Mouse (Mus musculus): ENCODE measurements at regions not wholly inside any gene's neighbourhood (a gene's known extent, or its start where the extent isn't known, plus 50 kb on each side); places are given as distances from the start of the nearest gene placed in this dataset.

DNA sequence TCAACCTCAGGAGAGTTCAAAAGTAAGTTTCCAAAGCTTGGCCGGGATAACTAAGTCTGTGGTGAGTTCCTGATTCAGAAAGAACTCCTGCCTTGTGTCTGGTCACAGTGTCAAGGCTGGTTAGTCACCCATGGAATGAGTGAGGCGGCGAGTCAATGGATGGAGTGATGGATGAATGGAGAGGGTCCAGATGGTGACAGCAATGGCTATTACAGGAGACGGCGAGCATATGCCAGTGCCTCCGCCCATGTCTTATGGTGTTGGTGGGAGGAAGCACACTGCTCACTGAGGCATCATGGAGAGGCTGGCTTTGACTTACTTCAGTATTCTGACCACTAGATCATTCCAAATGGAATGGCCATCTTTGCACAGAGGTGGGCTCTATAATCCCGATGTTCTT, 154.8 kb upstream of the Gm4791 start:
- no peaks in the 10 kb centered on the region for H3K4me1 ChIP-seq (replicated peaks; ENCODE audit: low read depth, low read length)
- no peaks in the 10 kb centered on the region for H3K9me3 ChIP-seq (ENCODE audit: low read length)
- TF ChIP-seq CTCF (conservative IDR thresholded peaks at IDR 0.05; ENCODE audit: low read length) (no peak), POU5F1 (IDR thresholded peaks at IDR 0.05; ENCODE audit: borderline replicate concordance, low read length) (no peak), NANOG (IDR thresholded peaks at IDR 0.05; ENCODE audit: borderline replicate concordance, low read length) (no peak)
- H3K4me3 ChIP-seq (replicated peaks; ENCODE audit: low read length) = no peak overlapping the region
- peaks cover 7% of the 10 kb centered on the region; the same call in 1 of the 2 replicates for H3K27me3 ChIP-seq (ENCODE audit: insufficient read depth, low read length)
- H3K36me3 ChIP-seq (ENCODE audit: insufficient read depth, low read length) = no peaks in the 10 kb centered on the region

DNA sequence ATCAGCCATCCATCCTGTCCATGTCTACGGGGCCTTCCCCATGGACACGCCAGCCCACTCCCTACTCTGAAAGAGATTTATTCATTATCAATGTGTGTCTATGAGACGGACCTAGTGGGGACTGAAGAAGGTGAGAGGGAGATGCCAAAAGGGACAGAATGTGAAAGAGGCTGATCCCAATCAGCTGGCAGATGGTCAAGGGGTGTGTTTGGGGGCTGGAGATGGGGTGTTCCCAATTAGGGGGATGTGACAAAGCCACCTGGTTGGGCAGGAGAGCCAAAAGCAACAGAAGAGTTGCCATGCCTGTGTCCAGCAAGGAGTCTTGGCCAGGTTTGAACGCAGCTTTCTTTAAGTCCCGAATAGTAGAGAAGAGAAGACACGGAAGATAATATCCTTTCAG, 157.0 kb upstream of the Gm4791 start:
- TF ChIP-seq POU5F1 (IDR thresholded peaks at IDR 0.05; ENCODE audit: borderline replicate concordance, low read length) (no peak), CTCF (conservative IDR thresholded peaks at IDR 0.05; ENCODE audit: low read length) (no peak), NANOG (IDR thresholded peaks at IDR 0.05; ENCODE audit: borderline replicate concordance, low read length) (no peak)
- Histone ChIP-seq H3K4me3 (replicated peaks; ENCODE audit: low read length) (no peak overlapping the region), H3K4me1 (replicated peaks; ENCODE audit: low read depth, low read length) (no peaks in the 10 kb centered on the region), H3K27me3 (ENCODE audit: insufficient read depth, low read length) (peaks cover 7% of the 10 kb centered on the region; the same call in 1 of the 2 replicates), H3K36me3 (ENCODE audit: insufficient read depth, low read length) (no peaks in the 10 kb centered on the region), H3K9me3 (ENCODE audit: low read length) (no peaks in the 10 kb centered on the region)

GRCm38 (mm10) chr9:46835261-46835660, 163.3 kb upstream of the Gm4791 start:
- Histone ChIP-seq H3K4me1 (replicated peaks; ENCODE audit: low read depth, low read length) (peaks cover 28% of the 10 kb centered on the region), H3K9me3 (ENCODE audit: low read length) (no peaks in the 10 kb centered on the region), H3K27me3 (ENCODE audit: insufficient read depth, low read length) (no peaks in the 10 kb centered on the region), H3K4me3 (replicated peaks; ENCODE audit: low read length) (no peak overlapping the region), H3K36me3 (ENCODE audit: insufficient read depth, low read length) (no peaks in the 10 kb centered on the region)
- TF ChIP-seq POU5F1 (IDR thresholded peaks at IDR 0.05; ENCODE audit: borderline replicate concordance, low read length) (no peak), NANOG (IDR thresholded peaks at IDR 0.05; ENCODE audit: borderline replicate concordance, low read length) (no peak), CTCF (conservative IDR thresholded peaks at IDR 0.05; ENCODE audit: low read length) (no peak)

DNA sequence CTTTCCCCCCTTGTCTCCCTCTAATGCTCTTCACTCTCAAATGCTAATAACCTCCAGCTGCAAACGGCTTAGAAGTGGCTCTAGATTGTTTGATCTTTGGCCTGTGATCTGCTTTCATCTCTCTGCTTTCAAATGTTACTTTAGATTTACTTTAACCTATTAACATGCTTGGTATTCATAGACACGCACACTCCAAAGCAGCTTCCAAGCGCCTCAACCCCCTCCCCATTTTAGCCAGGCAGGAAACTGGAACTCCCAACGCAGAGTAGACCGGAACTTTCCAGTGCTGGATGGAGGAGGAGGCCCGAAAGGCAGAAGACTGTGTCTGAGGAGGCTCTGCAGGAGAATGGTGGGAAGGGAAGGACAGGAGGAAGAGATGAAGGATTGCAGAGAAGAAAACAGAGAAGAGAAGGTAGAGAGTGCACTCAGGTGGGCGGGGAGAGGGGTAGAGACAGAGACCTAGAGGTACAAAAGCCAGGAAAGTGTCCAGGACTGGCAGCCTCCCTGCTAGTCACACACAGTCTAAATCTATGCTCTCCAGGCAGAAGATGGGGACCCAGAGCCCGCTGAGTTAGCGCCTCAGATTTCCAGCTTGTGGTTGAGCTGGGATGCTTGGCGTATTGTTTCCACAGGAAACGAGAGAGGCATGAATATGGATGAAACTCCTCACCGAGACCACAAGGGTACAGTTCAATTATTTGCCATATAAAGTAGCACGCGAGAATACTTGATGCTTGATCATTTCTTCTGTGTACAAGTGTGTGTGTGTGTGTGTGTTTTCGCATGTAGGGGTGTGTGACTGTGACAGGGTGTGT, 167.6 kb upstream of the Gm4791 start:
- no peak for TF ChIP-seq NANOG (IDR thresholded peaks at IDR 0.05; ENCODE audit: borderline replicate concordance, low read length)
- no peak for TF ChIP-seq POU5F1 (IDR thresholded peaks at IDR 0.05; ENCODE audit: borderline replicate concordance, low read length)
- TF ChIP-seq CTCF (conservative IDR thresholded peaks at IDR 0.05; ENCODE audit: low read length) = no peak
- Histone ChIP-seq H3K9me3 (ENCODE audit: low read length) (peaks cover 7% of the 10 kb centered on the region; the same call in 1 of the 2 replicates), H3K4me1 (replicated peaks; ENCODE audit: low read depth, low read length) (peaks cover 28% of the 10 kb centered on the region), H3K27me3 (ENCODE audit: insufficient read depth, low read length) (no peaks in the 10 kb centered on the region), H3K36me3 (ENCODE audit: insufficient read depth, low read length) (no peaks in the 10 kb centered on the region), H3K4me3 (replicated peaks; ENCODE audit: low read length) (no peak overlapping the region)

DNA sequence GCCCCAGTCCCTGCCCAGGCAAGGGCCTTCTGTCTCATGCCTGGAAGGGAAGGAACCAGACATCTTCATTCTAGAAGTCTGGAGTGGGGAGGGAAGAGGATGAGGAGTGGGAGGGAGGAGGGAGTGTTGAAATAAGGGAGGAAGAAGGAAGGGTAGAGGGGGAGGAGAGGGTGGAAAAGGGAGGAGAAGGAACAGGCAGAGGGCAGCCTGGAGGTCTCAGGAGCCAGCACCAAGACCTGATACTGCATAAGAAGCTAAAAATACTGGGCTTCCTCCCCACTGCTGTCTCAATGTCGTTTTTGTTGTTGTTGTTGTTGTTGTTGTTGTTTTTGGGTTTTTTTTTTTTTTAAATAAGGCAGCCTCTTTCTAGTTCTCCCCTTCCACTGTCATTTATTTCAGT, 168.2 kb upstream of the Gm4791 start:
- Histone ChIP-seq H3K9me3 (ENCODE audit: low read length) (peaks cover 7% of the 10 kb centered on the region; the same call in 1 of the 2 replicates), H3K4me3 (replicated peaks; ENCODE audit: low read length) (no peak overlapping the region), H3K27me3 (ENCODE audit: insufficient read depth, low read length) (no peaks in the 10 kb centered on the region; the same call in 1 of the 2 replicates), H3K4me1 (replicated peaks; ENCODE audit: low read depth, low read length) (peaks cover 24% of the 10 kb centered on the region), H3K36me3 (ENCODE audit: insufficient read depth, low read length) (no peaks in the 10 kb centered on the region)
- no peak for TF ChIP-seq CTCF (conservative IDR thresholded peaks at IDR 0.05; ENCODE audit: low read length)
- no peak for TF ChIP-seq NANOG (IDR thresholded peaks at IDR 0.05; ENCODE audit: borderline replicate concordance, low read length)

GRCm38 (mm10) chr9:46824703-46825102, 173.8 kb upstream of the Gm4791 start:
- TF ChIP-seq POU5F1 (IDR thresholded peaks at IDR 0.05; ENCODE audit: borderline replicate concordance, low read length) = no peak
- no peak for TF ChIP-seq NANOG (IDR thresholded peaks at IDR 0.05; ENCODE audit: borderline replicate concordance, low read length)
- TF ChIP-seq CTCF (conservative IDR thresholded peaks at IDR 0.05; ENCODE audit: low read length) = no peak
- H3K27me3 ChIP-seq (ENCODE audit: insufficient read depth, low read length) = peaks cover 2% of the 10 kb centered on the region; the same call in 1 of the 2 replicates

GRCm38 (mm10) chr9:46819808-46820207, 178.7 kb upstream of the Gm4791 start:
- peak overlapping the region; percentile 41 for H3K4me3 ChIP-seq (replicated peaks; ENCODE audit: low read length)
- peaks cover 2% of the 10 kb centered on the region; the same call in 1 of the 2 replicates for H3K27me3 ChIP-seq (ENCODE audit: insufficient read depth, low read length)
- peaks cover 17% of the 10 kb centered on the region for H3K4me1 ChIP-seq (replicated peaks; ENCODE audit: low read depth, low read length)
- no peaks in the 10 kb centered on the region for H3K9me3 ChIP-seq (ENCODE audit: low read length)
- TF ChIP-seq POU5F1 (IDR thresholded peaks at IDR 0.05; ENCODE audit: borderline replicate concordance, low read length) = no peak
- TF ChIP-seq CTCF (conservative IDR thresholded peaks at IDR 0.05; ENCODE audit: low read length) = no peak
- TF ChIP-seq NANOG (IDR thresholded peaks at IDR 0.05; ENCODE audit: borderline replicate concordance, low read length) = no peak
- H3K36me3 ChIP-seq (ENCODE audit: insufficient read depth, low read length) = no peaks in the 10 kb centered on the region

More at GRCm38 (mm10) chr9:46824703-46825102, 173.8 kb upstream of the Gm4791 start:
- Histone ChIP-seq H3K36me3 (ENCODE audit: insufficient read depth, low read length) (no peaks in the 10 kb centered on the region), H3K9me3 (ENCODE audit: low read length) (peaks cover 6% of the 10 kb centered on the region; the same call in 1 of the 2 replicates), H3K4me3 (replicated peaks; ENCODE audit: low read length) (no peak overlapping the region), H3K4me1 (replicated peaks; ENCODE audit: low read depth, low read length) (peaks cover 5% of the 10 kb centered on the region; the same call in 1 of the 2 replicates)

DNA sequence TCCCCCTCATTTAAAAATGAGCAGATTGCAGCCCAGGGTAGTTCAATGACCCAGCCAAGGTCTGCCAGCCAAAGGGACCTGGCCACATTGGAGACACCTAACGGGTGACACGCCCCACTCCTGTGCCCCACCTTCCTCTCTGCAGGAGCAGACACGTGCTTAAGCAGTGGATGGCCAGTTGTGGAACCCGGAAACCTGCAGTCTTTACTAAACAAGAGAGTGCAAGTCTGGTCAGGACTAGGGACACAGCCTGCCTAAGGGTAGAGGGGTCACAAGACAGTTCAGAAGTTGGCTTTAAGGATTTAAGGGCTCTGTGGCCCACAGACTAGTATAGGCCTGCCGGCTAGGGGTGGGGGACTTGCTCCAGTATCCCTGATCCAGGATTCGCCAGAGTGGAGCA, 179.2 kb upstream of the Gm4791 start:
- Histone ChIP-seq H3K27me3 (ENCODE audit: insufficient read depth, low read length) (peaks cover 6% of the 10 kb centered on the region), H3K9me3 (ENCODE audit: low read length) (no peaks in the 10 kb centered on the region), H3K4me1 (replicated peaks; ENCODE audit: low read depth, low read length) (peaks cover 21% of the 10 kb centered on the region), H3K4me3 (replicated peaks; ENCODE audit: low read length) (peak overlapping the region; percentile 41), H3K36me3 (ENCODE audit: insufficient read depth, low read length) (no peaks in the 10 kb centered on the region)
- TF ChIP-seq POU5F1 (IDR thresholded peaks at IDR 0.05; ENCODE audit: borderline replicate concordance, low read length) = no peak
- no peak for TF ChIP-seq NANOG (IDR thresholded peaks at IDR 0.05; ENCODE audit: borderline replicate concordance, low read length)
- TF ChIP-seq CTCF (conservative IDR thresholded peaks at IDR 0.05; ENCODE audit: low read length) = no peak
